Mouse (Mus musculus): ENCODE results near the gene Mecom. TPM values are rescaled to one million over a fixed set of nuclear protein-coding genes. Genes with fewer than 3 reads are reported as not detected.
"Not testable (repeated sequence)": the region's sequence is repeated elsewhere in the genome, so short reads cannot be mapped to it uniquely, and the experiment has no call there.

The Mecom gene
- polyA plus RNA-seq, 1 experiment, result 7.3 TPM

DNA sequence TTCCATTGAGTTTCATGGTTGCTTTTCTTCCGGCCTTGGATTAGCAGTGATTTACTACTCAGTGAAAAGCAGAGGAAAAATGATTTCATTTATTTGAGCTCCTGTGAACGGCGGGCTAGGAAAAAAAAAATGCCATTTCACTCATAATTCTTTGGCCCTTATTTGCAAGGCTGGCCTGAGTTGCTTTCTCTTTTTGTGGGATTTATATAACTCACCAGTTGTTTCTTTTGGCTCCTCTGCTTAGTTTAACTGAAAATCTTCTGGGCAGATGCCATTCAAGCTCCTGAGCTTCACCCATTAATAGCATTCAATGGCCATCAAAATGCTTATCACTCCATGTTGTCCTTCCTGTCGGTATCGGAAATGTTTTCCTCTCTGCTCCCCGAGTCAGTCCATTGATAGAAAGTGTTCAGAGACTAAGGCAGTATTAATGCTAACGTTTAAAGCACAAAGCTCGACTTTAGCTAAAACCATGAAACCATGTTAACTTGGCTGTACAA is 304.0 kb downstream of the Mecom start:
- TF ChIP-seq POLR2A (IDR thresholded peaks at IDR 0.05; ENCODE audit: borderline replicate concordance, extremely low read depth, insufficient read depth, insufficient read length, poor library complexity, severe bottlenecking), result no peak
- TF ChIP-seq CTCF (IDR thresholded peaks at IDR 0.05; ENCODE audit: borderline replicate concordance, extremely low read depth, insufficient read depth, insufficient read length), result no peak
- no peak for DNase-seq (ENCODE audit: low read depth)

DNA sequence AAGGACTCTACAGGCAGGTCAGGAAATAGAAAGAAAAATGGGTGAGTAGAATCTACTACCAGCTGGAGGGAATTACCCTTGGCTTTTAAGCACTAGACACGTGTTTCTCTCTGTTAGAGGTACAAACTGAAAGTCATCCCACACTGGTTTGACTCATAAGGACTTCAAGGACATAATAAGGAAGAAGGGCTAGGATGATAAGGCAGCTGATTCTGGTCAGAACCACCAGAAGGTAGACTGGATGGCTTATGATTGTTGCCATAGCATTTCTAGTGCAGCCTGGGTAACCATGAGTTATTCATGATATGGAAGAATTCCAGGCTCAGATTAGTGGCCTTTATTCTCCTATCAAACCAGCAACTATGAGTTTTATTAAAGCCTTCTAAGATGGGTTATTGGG is 308.4 kb downstream of the Mecom start:
- DNase-seq (ENCODE audit: low read depth), result no peak
- TF ChIP-seq POLR2A (IDR thresholded peaks at IDR 0.05; ENCODE audit: borderline replicate concordance, extremely low read depth, insufficient read depth, insufficient read length, poor library complexity, severe bottlenecking) (no peak), CTCF (IDR thresholded peaks at IDR 0.05; ENCODE audit: borderline replicate concordance, extremely low read depth, insufficient read depth, insufficient read length) (no peak)

DNA sequence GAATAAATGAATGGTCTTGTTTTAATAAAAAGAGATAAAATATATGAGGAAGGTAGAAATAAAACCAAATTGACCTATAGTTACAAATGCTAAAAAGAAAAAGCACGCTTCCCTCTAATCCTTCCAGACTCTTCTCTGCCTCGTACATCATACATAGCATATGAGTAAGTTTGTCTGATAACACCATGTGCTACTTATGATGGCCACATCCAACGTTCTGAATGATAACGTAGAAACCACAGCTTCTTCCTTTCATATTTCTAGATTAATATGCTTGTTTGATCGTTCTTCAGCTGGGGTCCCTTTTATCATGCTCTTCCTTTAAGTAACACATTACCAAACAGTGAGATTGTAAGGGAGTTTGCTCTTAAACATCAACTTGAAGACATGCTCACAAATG is 310.3 kb downstream of the Mecom start:
- TF ChIP-seq POLR2A (IDR thresholded peaks at IDR 0.05; ENCODE audit: borderline replicate concordance, extremely low read depth, insufficient read depth, insufficient read length, poor library complexity, severe bottlenecking) (no peak), CTCF (IDR thresholded peaks at IDR 0.05; ENCODE audit: borderline replicate concordance, extremely low read depth, insufficient read depth, insufficient read length) (no peak)
- no peak for DNase-seq (ENCODE audit: low read depth)

DNA sequence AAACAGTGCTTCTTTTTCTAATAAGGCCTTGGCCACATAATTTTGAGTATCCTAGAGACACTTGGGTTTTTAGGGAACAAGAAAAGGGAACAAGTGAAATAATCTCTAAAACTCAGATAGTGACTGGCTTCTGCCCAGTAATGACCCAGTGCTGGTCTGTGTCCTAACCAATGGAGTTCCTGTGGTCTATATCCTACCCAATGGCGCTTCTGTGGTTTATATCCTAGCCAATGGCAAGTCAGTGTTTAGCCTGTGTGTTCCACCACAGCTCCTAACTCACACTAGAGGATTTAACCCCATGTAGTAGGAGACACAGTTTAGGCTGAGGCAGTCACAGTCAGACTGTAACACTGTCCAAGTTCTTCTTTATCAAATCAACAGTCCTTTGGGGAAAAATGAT is 313.8 kb downstream of the Mecom start:
- no peak for DNase-seq (ENCODE audit: low read depth)
- TF ChIP-seq POLR2A (IDR thresholded peaks at IDR 0.05; ENCODE audit: borderline replicate concordance, extremely low read depth, insufficient read depth, insufficient read length, poor library complexity, severe bottlenecking) (no peak), CTCF (IDR thresholded peaks at IDR 0.05; ENCODE audit: borderline replicate concordance, extremely low read depth, insufficient read depth, insufficient read length) (no peak)

DNA sequence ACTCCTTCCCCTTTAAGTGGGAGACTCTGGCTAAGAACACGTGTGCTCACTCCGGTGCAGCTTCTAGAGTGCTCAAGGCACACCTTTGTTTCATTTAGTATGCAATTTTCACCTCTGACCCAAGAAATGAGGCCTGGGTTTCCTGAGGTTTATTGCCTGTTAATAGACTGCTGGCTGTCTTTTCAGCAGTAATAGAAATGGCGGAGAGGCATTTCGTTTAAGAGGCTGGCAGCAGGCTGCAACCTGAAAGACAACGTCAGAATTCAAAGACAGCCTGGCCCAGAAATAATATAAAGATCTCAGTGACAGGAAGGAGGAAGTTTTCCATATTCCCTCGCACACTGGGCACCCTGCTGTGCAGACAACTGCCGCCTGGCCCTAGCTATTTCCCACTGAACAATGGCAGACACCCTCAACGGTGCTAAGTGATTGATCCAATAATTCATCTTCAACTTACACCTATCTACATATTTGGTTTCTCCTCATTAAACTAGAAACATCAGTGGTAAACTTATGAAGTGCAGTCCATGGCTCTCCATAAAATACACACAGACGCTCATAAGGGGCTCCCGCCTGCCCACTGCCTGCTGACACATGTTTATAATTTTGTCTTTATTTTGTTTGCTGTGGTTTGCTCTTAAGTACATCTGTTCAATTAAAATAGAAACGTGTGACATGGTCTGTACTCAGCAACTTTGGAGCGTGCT is 319.7 kb downstream of the Mecom start:
- TF ChIP-seq CTCF (IDR thresholded peaks at IDR 0.05; ENCODE audit: borderline replicate concordance, extremely low read depth, insufficient read depth, insufficient read length), result no peak
- no peak for TF ChIP-seq POLR2A (IDR thresholded peaks at IDR 0.05; ENCODE audit: borderline replicate concordance, extremely low read depth, insufficient read depth, insufficient read length, poor library complexity, severe bottlenecking)
- peak; percentile 41 for DNase-seq (ENCODE audit: low read depth)

DNA sequence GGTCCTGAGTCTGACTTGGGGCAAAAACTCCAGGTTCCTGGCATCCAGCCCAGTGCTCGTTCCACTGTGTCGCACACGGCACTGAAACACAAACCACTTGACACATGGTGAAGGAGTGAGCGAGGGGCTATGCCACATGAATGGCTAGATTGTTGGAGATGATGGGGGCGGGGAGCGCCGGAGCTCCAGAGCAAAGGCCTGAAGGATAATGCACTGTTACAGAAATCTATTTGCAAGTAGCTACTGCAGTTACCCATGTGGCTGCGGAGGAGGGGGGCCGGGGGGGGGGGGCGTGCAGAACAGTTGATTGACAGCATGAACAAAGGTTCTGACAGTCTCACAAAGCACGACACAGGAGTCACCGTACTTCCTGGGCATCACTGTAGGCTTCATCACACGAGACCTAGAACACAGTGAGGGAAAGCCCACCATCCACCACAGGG is 320.9 kb downstream of the Mecom start:
- TF ChIP-seq POLR2A (IDR thresholded peaks at IDR 0.05; ENCODE audit: borderline replicate concordance, extremely low read depth, insufficient read depth, insufficient read length, poor library complexity, severe bottlenecking), result no peak
- no peak for TF ChIP-seq CTCF (IDR thresholded peaks at IDR 0.05; ENCODE audit: borderline replicate concordance, extremely low read depth, insufficient read depth, insufficient read length)
- DNase-seq (ENCODE audit: low read depth), result peak; percentile 92

DNA sequence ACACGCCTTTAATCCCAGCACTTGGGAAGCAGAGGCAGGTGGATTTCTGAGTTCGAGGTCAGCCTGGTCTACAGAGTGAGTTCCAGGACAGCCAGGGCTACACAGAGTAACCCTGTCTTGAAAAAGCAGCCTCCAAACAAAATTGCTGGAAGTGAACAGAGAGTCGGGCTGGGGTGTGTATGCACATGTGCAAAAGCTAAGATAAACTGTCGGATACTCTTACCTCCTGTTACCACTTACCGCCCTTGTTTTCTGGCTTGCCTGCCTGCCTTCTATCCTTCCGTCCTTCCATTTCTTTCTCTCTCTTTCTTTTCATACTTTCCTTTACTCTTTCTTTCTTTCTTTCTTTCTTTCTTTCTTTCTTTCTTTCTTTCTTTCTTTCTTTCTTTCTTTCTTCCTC is 322.6 kb downstream of the Mecom start:
- DNase-seq (ENCODE audit: low read depth), result not testable (repeated sequence)

DNA sequence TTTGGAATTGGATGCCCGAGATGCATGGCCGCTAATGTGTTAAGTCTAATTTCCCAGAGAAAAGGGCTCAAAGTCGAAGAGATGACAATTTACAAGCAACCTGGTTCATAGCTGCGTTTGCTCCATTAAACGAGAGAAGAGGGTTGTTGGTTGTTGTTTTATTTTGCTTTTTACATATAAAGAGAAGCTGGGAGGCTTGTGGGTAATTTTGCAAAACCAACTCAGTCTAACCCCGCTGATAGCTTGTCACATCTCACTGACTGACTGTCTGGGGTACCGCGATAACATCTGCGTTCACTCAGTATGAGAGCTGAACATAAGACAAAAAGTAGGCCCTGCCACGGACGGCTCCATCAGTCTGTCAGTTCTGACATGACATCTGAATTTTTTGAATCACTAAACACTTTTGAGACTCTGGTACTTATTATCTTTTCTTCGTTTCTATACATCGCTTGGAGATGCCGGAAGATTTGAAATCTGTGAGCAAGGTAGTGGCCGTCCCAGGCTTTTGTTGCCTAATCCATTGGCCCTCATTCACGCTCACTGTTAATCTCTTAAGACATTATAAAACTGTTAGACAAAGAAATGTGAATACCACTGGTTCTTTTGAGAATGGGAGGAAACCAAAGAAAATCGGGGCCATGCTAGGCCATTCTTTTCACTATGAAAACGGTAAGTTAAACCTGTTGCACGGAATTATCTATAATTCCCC is 327.0 kb downstream of the Mecom start:
- DNase-seq (ENCODE audit: low read depth), result peak; percentile 66

DNA sequence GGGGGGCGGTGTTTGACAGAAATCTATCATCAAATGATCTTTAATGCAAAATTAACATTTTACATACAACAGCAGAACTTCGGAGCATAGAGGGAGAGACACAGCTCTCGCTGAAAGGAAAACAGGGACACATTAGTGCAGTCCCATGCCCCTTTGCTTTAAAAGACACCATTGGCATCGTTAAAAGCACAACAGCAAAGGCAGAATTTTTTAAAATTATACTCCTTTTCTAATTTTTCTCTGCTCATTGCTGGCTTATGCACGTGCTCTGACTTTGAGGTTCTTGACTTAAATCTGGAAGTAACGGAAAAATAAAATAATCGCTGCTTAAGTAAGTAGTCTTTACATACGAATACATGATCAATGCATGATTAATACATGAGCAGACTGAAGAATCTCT is 327.9 kb downstream of the Mecom start:
- DNase-seq (ENCODE audit: low read depth), result peak; percentile 44
- TF ChIP-seq CTCF (IDR thresholded peaks at IDR 0.05; ENCODE audit: borderline replicate concordance, extremely low read depth, insufficient read depth, insufficient read length), result no peak
- no peak for TF ChIP-seq POLR2A (IDR thresholded peaks at IDR 0.05; ENCODE audit: borderline replicate concordance, extremely low read depth, insufficient read depth, insufficient read length, poor library complexity, severe bottlenecking)

More for the DNA sequence above, 327.0 kb downstream of the Mecom start:
- TF ChIP-seq POLR2A (IDR thresholded peaks at IDR 0.05; ENCODE audit: borderline replicate concordance, extremely low read depth, insufficient read depth, insufficient read length, poor library complexity, severe bottlenecking) (no peak), CTCF (IDR thresholded peaks at IDR 0.05; ENCODE audit: borderline replicate concordance, extremely low read depth, insufficient read depth, insufficient read length) (no peak)

DNA sequence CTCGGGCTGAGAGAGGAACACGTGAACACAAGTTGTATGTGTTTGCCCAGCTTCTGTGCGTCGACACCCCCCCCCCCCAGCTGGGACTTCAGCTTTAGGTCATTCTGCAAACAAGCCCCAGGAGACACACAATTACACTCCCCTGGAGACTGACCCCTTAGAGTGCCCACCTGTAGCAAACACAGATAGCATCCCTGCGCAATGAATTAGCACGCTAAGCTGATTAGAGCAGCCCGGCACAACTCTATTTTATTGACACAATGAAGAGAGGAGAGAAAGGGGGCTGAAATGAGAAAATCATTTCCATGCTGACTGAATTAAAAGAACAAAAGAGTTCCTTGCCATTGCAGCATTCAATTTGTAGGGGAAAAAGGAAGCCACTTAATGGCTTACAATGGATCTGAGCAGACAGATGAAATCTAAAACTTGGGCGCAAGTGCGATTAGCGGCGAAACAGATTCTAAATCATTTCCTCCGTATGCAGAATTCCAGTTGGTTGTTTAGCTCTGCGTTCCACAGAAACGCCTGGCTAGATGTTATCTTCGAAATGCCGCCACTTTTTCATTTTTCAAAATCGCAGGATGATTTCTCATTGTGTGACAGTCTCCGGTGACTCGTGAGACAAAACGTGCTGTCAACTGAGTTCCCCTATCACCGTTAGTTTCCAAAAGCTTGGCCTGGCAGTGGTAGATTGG is 328.5 kb downstream of the Mecom start:
- no peak for TF ChIP-seq POLR2A (IDR thresholded peaks at IDR 0.05; ENCODE audit: borderline replicate concordance, extremely low read depth, insufficient read depth, insufficient read length, poor library complexity, severe bottlenecking)
- no peak for TF ChIP-seq CTCF (IDR thresholded peaks at IDR 0.05; ENCODE audit: borderline replicate concordance, extremely low read depth, insufficient read depth, insufficient read length)
- peak; percentile 69 for DNase-seq (ENCODE audit: low read depth)

DNA sequence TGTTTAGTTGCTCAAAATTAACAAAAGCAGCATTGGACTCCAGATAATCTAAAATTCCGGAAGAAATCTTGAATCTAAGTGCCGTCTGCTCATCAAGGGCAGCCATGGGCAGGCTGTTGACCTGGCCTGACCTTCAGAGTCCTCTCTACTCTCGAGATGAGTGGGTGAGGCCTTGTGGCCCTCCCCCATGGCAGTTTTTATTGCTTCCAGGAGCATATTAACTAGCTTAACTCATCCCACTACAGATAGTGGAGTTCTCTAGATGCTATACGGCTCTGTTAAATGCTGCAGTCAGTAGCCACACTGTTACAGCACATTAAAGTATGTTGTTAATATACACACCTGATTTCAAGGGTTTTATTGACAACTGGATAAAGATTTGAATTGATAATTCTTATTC is 333.2 kb downstream of the Mecom start:
- TF ChIP-seq POLR2A (IDR thresholded peaks at IDR 0.05; ENCODE audit: borderline replicate concordance, extremely low read depth, insufficient read depth, insufficient read length, poor library complexity, severe bottlenecking) (no peak), CTCF (IDR thresholded peaks at IDR 0.05; ENCODE audit: borderline replicate concordance, extremely low read depth, insufficient read depth, insufficient read length) (no peak)
- DNase-seq (ENCODE audit: low read depth), result no peak

Measured in brain, embryonic 14.5 days (tissue).